ENCODE assay signal across 21 mouse cellular contexts in the genomic region with DNA sequence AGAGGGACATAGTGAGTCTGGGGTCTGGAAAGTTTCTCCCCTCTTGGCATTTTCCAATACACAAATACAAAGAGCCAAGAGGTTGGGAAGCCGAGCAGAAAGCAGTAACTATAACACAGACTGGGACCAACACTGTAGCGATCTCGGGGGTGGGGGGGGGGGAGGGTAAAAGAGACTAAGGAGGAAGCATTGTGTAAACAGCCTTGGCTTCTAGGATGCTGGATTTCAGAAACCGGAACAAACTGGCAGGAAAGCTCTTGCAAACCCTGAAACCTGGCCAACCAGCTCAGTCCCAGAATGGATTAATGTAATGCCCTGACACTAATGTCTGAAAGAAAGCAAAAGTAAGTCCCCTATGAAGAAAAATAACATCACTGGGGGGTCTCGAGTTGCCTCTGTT. TPM values are rescaled to one million over a fixed set of nuclear protein-coding genes. Genes with fewer than 3 reads are reported as not detected.
DNase-seq lines count a peak whose midpoint lies in the region; ATAC-seq and TF ChIP-seq lines count a peak whose summit lies in the region.
"Had no signal": no experiment of that assay in that cellular context is flagged by ENCODE, and none has a peak within 500 bp of the region (broad histone marks: within the 10 kb centered on the region; RNA-seq: fewer than 3 reads in every experiment).

No protein-coding gene starts in this region.

- TF ChIP-seq CTCF in kidney, adult 2 months (conservative IDR thresholded peaks at IDR 0.05; ENCODE audit: insufficient read depth, insufficient read length, low read depth, low read length): no peak

- no peak overlapping the region for H3K9ac ChIP-seq in kidney, embryonic 14.5 days (ENCODE audit: low read depth, low read length)
- H3K9ac ChIP-seq: heart, embryonic 15.5 days; intestine, embryonic 15.5 days; limb, embryonic 13.5 days; liver, embryonic 14.5 days; neural tube, embryonic 13.5 days had no signal

- DNase-seq in adrenal gland, postnatal 14 days: peak; percentile 30
- DNase-seq in adrenal gland, adult 2 months: no peak
- peak; percentile 60 for DNase-seq in kidney, adult 2 months
- peak; percentile 24 for DNase-seq in kidney, postnatal 14 days
- peak; percentile 39 for DNase-seq in lung, postnatal 14 days
- DNase-seq in heart, postnatal 14 days: no peak
- no peak for DNase-seq in spleen, adult 18-20 months
- DNase-seq: cerebellum, adult 11 months; cerebellum, postnatal 36 days; heart, adult 2 months; layer of hippocampus, adult 9-11 months; thymus, postnatal 14 days had no signal

- no peak for ATAC-seq in kidney, embryonic 14.5 days (ENCODE audit: low FRiP score, low TSS enrichment)
- ATAC-seq: forebrain, embryonic 16.5 days; intestine, embryonic 15.5 days had no signal

- WGBS in kidney, adult 2 months: 49% methylated on average over 5 of the region's 5 CpGs
- 79% methylated on average over 5 of the region's 5 CpGs for WGBS in kidney, embryonic 14.5 days

- no peaks in the 10 kb centered on the region for H3K36me3 ChIP-seq in kidney, adult 2 months (ENCODE audit: control insufficient read depth, insufficient read depth, low read length)
- H3K36me3 ChIP-seq in kidney, embryonic 14.5 days (ENCODE audit: control insufficient read depth, insufficient read depth, low read length): no peaks in the 10 kb centered on the region
- H3K36me3 ChIP-seq: heart, embryonic 15.5 days; hindbrain, embryonic 10.5 days; intestine, embryonic 15.5 days; limb, embryonic 13.5 days; neural tube, embryonic 13.5 days had no signal

- H3K27ac ChIP-seq in kidney, adult 2 months (ENCODE audit: insufficient read depth, low read depth, low read length): no peak overlapping the region
- H3K27ac ChIP-seq in kidney, embryonic 14.5 days (ENCODE audit: low read depth, low read length): no peak overlapping the region
- H3K27ac ChIP-seq: heart, embryonic 15.5 days; hindbrain, embryonic 10.5 days; intestine, embryonic 15.5 days; limb, embryonic 13.5 days; liver, embryonic 14.5 days; neural tube, embryonic 13.5 days; stomach, postnatal 0 days had no signal

- TF ChIP-seq POLR2A in kidney, adult 2 months (IDR thresholded peaks at IDR 0.05; ENCODE audit: low read depth, low read length): no peak

- H3K4me3 ChIP-seq in kidney, adult 2 months (ENCODE audit: insufficient read depth, low read depth, low read length): no peak overlapping the region
- no peak overlapping the region for H3K4me3 ChIP-seq in kidney, embryonic 14.5 days (ENCODE audit: low read length)
- H3K4me3 ChIP-seq: heart, adult 2 months; heart, embryonic 15.5 days; hindbrain, embryonic 10.5 days; intestine, embryonic 15.5 days; limb, embryonic 13.5 days; neural tube, embryonic 13.5 days had no signal

- no peak overlapping the region for H3K4me2 ChIP-seq in kidney, embryonic 14.5 days (replicated peaks; ENCODE audit: low read depth, low read length)
- H3K4me2 ChIP-seq: heart, embryonic 15.5 days; intestine, embryonic 15.5 days; limb, embryonic 13.5 days; neural tube, embryonic 13.5 days had no signal

- H3K4me1 ChIP-seq in kidney, adult 2 months (ENCODE audit: control insufficient read depth, insufficient read depth, low read length): no peaks in the 10 kb centered on the region
- no peaks in the 10 kb centered on the region for H3K4me1 ChIP-seq in kidney, embryonic 14.5 days (ENCODE audit: control insufficient read depth, insufficient read depth, low read length)
- H3K4me1 ChIP-seq: heart, embryonic 15.5 days; hindbrain, embryonic 10.5 days; intestine, embryonic 15.5 days; limb, embryonic 13.5 days; neural tube, embryonic 13.5 days had no signal

- intact Hi-C loops in heart, postnatal 14 days (cut with DNase I): no loop called here

- H3K9me3 ChIP-seq in kidney, embryonic 14.5 days (ENCODE audit: control insufficient read depth, low read length): no peaks in the 10 kb centered on the region
- H3K9me3 ChIP-seq: heart, embryonic 15.5 days; hindbrain, embryonic 10.5 days; intestine, embryonic 15.5 days; limb, embryonic 13.5 days; neural tube, embryonic 13.5 days had no signal

- no peaks in the 10 kb centered on the region for H3K27me3 ChIP-seq in kidney, adult 2 months (replicated peaks; ENCODE audit: control insufficient read depth, insufficient read depth, low read length)
- no peaks in the 10 kb centered on the region for H3K27me3 ChIP-seq in kidney, embryonic 14.5 days (ENCODE audit: control insufficient read depth, insufficient read depth, low read length)
- H3K27me3 ChIP-seq: heart, embryonic 15.5 days; intestine, embryonic 15.5 days; limb, embryonic 13.5 days; neural tube, embryonic 13.5 days had no signal

RNA-seq across cellular contexts. Expression of a gene that starts 11.8 kb away (rescaled TPM):
- total RNA-seq in adrenal gland, postnatal 14 days (2021): 1.3 and 2.3 TPM in 2 replicates
- total RNA-seq in adrenal gland, adult 2 months (2021): 1 to 10 TPM; 2.5 to 3.2 TPM
- polyA plus RNA-seq in adrenal gland, adult 2 months (2012; rRNA removed): 1.4 and 2.6 TPM in 2 replicates
- polyA plus RNA-seq in kidney, adult 2 months (2012; rRNA removed): 3.3 and 3.7 TPM in 2 replicates
- polyA plus RNA-seq in kidney, embryonic 14.5 days (2014; fragmentation: Nextera tagmentation; extraction: Ambion mirVana): 1.5 and 1.7 TPM in 2 replicates
- total RNA-seq in heart, postnatal 14 days (2021): 1 to 10 TPM; 5.4 to 6.3 TPM
- polyA plus RNA-seq: hindbrain, embryonic 10.5 days had no signal

Comparison
In these comparisons a context has a peak if more than half of its experiments do, and no peak if none do; other contexts are left out.
1. DNase-seq: peak in adrenal gland, postnatal 14 days (single experiment), kidney, adult 2 months (single experiment), kidney, postnatal 14 days (single experiment) and lung, postnatal 14 days (single experiment); none in adrenal gland, adult 2 months (single experiment), heart, postnatal 14 days (0 of 2) and spleen, adult 18-20 months (0 of 2).